Mouse (Mus musculus) cerebellum, adult 2 months (tissue): ENCODE results near the gene Tmtc4.

ENCODE experiments used
- CTCF ChIP-seq: fragments of 200-500 bp; IDR thresholded peaks from 2 replicates; pipeline ENCODE4 v1.5.1; 2011; ENCODE audit warnings: low read depth, mild to moderate bottlenecking, control low read depth, low read length, moderate library complexity, borderline replicate concordance; ENCODE audit not compliant: insufficient read depth
- POLR2A ChIP-seq: fragments of 200-500 bp; IDR thresholded peaks from 2 replicates; pipeline ENCODE4 v1.6.1; 2011; ENCODE audit warnings: low read length, control low read depth, borderline replicate concordance; ENCODE audit not compliant: insufficient read depth

DNA sequence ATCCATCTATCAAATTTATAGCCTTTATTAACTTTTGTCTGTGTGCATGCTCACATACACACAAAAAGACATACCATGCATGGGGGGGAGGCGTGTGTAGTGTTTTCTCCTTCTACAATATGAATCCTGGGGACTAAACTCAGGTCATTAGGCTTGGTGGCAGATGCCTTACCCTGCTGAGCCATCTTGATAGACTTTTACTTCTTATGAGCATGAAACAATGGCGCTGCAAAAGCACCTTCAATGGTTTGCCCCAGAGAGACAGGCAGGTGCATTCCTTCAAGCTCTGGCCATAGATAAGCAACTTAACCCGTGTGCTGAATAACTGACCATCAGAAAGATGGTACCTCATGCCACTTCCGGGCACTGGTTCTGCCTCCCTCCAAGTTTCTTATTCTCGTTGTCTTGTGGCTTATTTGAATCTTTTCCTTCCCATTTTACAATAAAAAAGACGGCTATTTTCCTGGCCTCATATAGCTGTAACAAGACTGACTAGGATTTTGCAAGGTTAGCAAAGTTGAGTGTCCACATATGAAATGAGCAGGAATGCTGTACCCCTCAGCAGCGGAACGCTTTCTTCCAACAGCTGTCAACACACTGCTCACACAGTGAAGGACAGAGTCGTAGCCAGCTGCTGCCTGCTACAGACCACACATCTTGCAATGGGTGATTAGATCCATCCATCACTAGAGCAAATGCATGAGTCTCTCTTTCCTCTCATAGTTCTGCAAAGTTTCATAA, 6.6 kb downstream of the Tmtc4 start:
- TF ChIP-seq CTCF (no peak), POLR2A (no peak)
